Mouse (Mus musculus): Measurements from ENCODE around the gene Arhgap27. TPM values are rescaled to one million over a fixed set of nuclear protein-coding genes. Genes with fewer than 3 reads are reported as not detected.

The Arhgap27 gene
- polyA plus RNA-seq, 1 experiment from 2014 or later, result 4.6 TPM

- no peaks in the 10 kb centered on the region for H3K36me3 ChIP-seq
- 43% methylated on average over 19 of the region's 19 CpGs for WGBS
- no peaks in the 10 kb centered on the region for H3K9me3 ChIP-seq
- H3K27ac ChIP-seq (replicated peaks), result no peak overlapping the region
- H3K27me3 ChIP-seq, result no peaks in the 10 kb centered on the region
- H3K9ac ChIP-seq, result no peak overlapping the region
- no peaks in the 10 kb centered on the region for H3K4me1 ChIP-seq (replicated peaks)
- peak overlapping the region; percentile 17 for H3K4me3 ChIP-seq
- ATAC-seq (ENCODE audit: low FRiP score, low read depth), result no peak
- peak overlapping the region; percentile 45 for H3K4me2 ChIP-seq
Observed at GRCm38 (mm10) chr11:103339414-103340119, 23.9 kb downstream of the Arhgap27 start.

DNA sequence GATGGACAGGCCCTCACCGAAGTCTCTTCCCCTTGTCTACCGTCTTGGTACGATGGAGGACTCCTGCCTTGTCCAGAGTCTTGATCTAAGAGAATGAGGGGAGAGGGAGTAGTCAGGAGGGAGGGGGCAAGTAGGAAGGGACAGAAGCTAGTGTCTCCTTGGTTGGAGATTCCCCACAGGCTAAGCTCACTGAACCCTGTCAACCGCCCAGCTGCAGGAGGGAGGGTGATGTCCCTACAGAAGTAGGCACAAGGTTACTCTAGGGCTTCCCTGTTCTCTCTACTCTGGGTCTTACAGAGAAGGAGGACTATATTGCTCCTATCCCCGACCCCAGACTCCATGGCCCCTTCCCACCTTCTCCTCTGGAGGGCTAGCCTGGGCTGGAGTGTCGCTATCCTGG lies 24.8 kb downstream of the Arhgap27 start:
- Histone ChIP-seq H3K4me3 (no peak overlapping the region), H3K27me3 (peaks cover 6% of the 10 kb centered on the region; the same call in 1 of the 2 replicates), H3K4me1 (replicated peaks) (peaks cover 6% of the 10 kb centered on the region; the same call in 1 of the 2 replicates), H3K9me3 (no peaks in the 10 kb centered on the region), H3K9ac (no peak overlapping the region), H3K36me3 (no peaks in the 10 kb centered on the region), H3K27ac (replicated peaks) (no peak overlapping the region), H3K4me2 (no peak overlapping the region)
- WGBS, result 92% methylated on average over 6 of the region's 6 CpGs
- no peak for ATAC-seq (ENCODE audit: low FRiP score, low read depth)

- Histone ChIP-seq H3K27ac (replicated peaks) (no peak overlapping the region), H3K9ac (no peak overlapping the region), H3K27me3 (peaks cover 7% of the 10 kb centered on the region; the same call in 1 of the 2 replicates), H3K9me3 (no peaks in the 10 kb centered on the region), H3K4me3 (no peak overlapping the region), H3K4me2 (no peak overlapping the region), H3K4me1 (replicated peaks) (peaks cover 12% of the 10 kb centered on the region; the same call in 1 of the 2 replicates), H3K36me3 (no peaks in the 10 kb centered on the region)
- WGBS, result 88% methylated on average over 7 of the region's 7 CpGs
- ATAC-seq (ENCODE audit: low FRiP score, low read depth), result no peak
Observed at GRCm38 (mm10) chr11:103338119-103338518, 25.4 kb downstream of the Arhgap27 start.

DNA sequence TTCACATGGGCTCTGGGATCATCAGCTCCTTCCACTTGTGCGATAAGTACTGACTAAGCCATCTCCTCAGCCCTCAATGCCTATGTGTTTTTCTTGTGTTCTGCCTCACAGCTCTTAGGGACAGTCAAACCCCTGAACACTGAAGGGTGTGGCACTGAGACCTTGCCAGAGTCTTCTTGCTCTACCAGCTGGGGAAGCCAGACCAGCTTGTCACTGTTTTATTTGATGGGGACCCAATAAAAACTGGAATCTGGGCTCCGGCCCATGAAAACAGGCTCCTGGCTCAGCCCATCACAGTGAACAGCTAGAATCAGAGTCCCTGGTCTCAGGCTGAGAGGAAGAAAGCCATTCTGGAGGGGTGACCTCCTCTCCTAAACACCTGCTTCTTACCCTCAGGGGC lies 26.3 kb downstream of the Arhgap27 start:
- no peaks in the 10 kb centered on the region for H3K36me3 ChIP-seq
- H3K4me2 ChIP-seq, result no peak overlapping the region
- H3K9ac ChIP-seq, result no peak overlapping the region
- H3K4me3 ChIP-seq, result no peak overlapping the region
- no peak for ATAC-seq (ENCODE audit: low FRiP score, low read depth)
- WGBS, result 89% methylated on average over 2 of the region's 2 CpGs
- peaks cover 7% of the 10 kb centered on the region; the same call in 1 of the 2 replicates for H3K27me3 ChIP-seq
- no peak overlapping the region for H3K27ac ChIP-seq (replicated peaks)
- H3K9me3 ChIP-seq, result no peaks in the 10 kb centered on the region
- H3K4me1 ChIP-seq (replicated peaks), result peaks cover 17% of the 10 kb centered on the region; the same call in 1 of the 2 replicates

- no peak overlapping the region for H3K27ac ChIP-seq (replicated peaks)
- H3K9ac ChIP-seq, result no peak overlapping the region
- H3K36me3 ChIP-seq, result no peaks in the 10 kb centered on the region
- H3K4me1 ChIP-seq (replicated peaks), result peaks cover 17% of the 10 kb centered on the region; the same call in 1 of the 2 replicates
- WGBS, result 89% methylated on average over 5 of the region's 5 CpGs
- H3K27me3 ChIP-seq, result peaks cover 11% of the 10 kb centered on the region; the same call in 1 of the 2 replicates
- no peak overlapping the region for H3K4me3 ChIP-seq
- H3K9me3 ChIP-seq, result no peaks in the 10 kb centered on the region
- no peak for ATAC-seq (ENCODE audit: low FRiP score, low read depth)
- H3K4me2 ChIP-seq, result no peak overlapping the region
Observed at GRCm38 (mm10) chr11:103335561-103335960, 27.9 kb downstream of the Arhgap27 start.

- no peak overlapping the region for H3K4me2 ChIP-seq
- H3K27me3 ChIP-seq, result peaks cover 11% of the 10 kb centered on the region; the same call in 1 of the 2 replicates
- H3K36me3 ChIP-seq, result no peaks in the 10 kb centered on the region
- no peaks in the 10 kb centered on the region for H3K9me3 ChIP-seq
- no peak overlapping the region for H3K27ac ChIP-seq (replicated peaks)
- WGBS, result 79% methylated on average over 9 of the region's 9 CpGs
- H3K4me3 ChIP-seq, result no peak overlapping the region
- no peak overlapping the region for H3K9ac ChIP-seq
- no peak for ATAC-seq (ENCODE audit: low FRiP score, low read depth)
- peaks cover 17% of the 10 kb centered on the region; the same call in 1 of the 2 replicates for H3K4me1 ChIP-seq (replicated peaks)
Observed at GRCm38 (mm10) chr11:103334925-103335324, 28.6 kb downstream of the Arhgap27 start.

GRCm38 (mm10) chr11:103333719-103334398 lies 29.6 kb downstream of the Arhgap27 start:
- peak overlapping the region; percentile 20 for H3K4me3 ChIP-seq
- no peaks in the 10 kb centered on the region for H3K9me3 ChIP-seq
- ATAC-seq (ENCODE audit: low FRiP score, low read depth), result no peak
- peak overlapping the region; percentile 56 for H3K4me2 ChIP-seq
- peaks cover 11% of the 10 kb centered on the region; the same call in 1 of the 2 replicates for H3K27me3 ChIP-seq
- peaks cover 17% of the 10 kb centered on the region; the same call in 1 of the 2 replicates for H3K4me1 ChIP-seq (replicated peaks)
- no peaks in the 10 kb centered on the region for H3K36me3 ChIP-seq
- 13% methylated on average over 40 of the region's 40 CpGs for WGBS
- no peak overlapping the region for H3K27ac ChIP-seq (replicated peaks)
- H3K9ac ChIP-seq, result peak overlapping the region; percentile 6; the same call in 1 of the 2 replicates

DNA sequence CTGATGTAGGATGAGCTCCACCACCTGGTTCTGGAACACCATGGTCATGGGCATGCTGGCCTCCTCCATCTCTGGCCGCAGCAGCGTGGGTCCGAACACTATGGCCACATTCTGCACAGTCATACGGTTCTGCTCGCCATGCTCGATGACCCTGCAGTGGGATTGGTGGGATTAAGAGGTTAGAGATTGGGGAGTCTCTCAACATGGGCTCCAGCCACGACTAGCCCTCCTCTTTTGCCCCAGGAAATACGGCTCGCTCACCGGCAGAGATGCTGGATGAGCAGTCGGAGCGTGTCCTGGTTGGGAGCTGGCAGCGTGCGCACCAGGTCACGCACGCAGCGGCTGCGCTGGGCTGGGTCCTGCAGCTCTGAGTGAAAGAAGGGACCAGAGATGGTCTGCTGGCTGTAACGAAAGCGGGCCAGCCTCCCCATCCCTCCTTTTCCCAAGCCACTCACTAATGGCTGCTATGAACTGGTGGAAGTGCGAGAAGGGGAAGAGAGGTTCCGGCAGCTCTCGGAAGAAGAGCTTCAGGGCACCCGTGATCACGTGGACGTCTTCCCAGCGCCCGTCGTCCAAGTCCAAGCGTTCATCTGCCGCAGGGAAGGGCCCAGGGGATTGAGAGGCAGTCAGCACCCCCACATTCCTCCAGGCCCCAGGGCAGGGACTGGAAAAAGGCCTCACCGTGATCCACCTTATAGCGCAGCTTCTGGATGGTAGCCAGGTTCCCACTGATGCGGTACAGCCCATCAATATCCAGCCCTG lies 30.4 kb downstream of the Arhgap27 start:
- H3K4me2 ChIP-seq, result peak overlapping the region; percentile 56
- 24% methylated on average over 34 of the region's 34 CpGs for WGBS
- no peaks in the 10 kb centered on the region for H3K9me3 ChIP-seq
- peak overlapping the region; percentile 24; the same call in 1 of the 2 replicates for H3K9ac ChIP-seq
- H3K4me3 ChIP-seq, result peak overlapping the region; percentile 20
- H3K36me3 ChIP-seq, result no peaks in the 10 kb centered on the region
- H3K4me1 ChIP-seq (replicated peaks), result peaks cover 17% of the 10 kb centered on the region; the same call in 1 of the 2 replicates
- H3K27ac ChIP-seq (replicated peaks), result peak overlapping the region; percentile 22
- peak; percentile 9; the same call in 1 of the 2 replicates for ATAC-seq (ENCODE audit: low FRiP score, low read depth)
- H3K27me3 ChIP-seq, result peaks cover 11% of the 10 kb centered on the region; the same call in 1 of the 2 replicates

DNA sequence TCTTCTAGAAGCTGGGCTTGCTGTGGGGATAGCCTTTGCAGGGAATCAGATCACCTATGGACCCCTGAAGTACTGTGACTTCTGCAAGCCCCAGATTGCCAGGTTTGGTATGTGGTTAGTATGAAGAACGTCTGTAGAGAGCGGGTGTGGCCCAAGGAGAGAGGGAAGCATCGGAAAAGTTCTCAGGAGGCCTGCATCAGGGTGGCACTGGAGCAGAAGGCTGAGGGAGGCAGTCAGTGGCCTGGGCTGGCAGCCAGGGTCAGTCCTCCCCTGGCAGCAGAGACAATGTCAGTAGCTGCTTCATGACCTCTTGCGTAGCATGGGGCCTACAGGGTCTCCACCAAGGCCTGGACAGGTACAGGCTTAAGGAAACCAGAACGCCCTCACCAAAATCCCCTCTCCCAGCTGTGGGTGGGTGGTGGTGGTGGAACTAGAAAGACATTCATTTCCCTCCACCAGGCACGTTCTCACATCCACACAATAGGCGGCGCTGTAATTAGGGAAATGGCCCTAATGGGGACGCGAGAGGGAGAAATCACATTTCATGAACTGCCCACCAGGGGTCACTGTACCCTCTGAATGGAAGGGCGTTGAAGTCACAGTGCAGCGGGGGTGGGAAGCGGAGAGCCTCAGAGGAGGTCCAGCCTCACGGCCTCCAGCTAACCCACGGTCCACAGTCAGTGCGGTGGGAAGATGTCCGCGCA lies 31.2 kb downstream of the Arhgap27 start:
- peak; percentile 60 for ATAC-seq (ENCODE audit: low FRiP score, low read depth)
- peak overlapping the region; percentile 20 for H3K4me3 ChIP-seq
- H3K4me2 ChIP-seq, result peak overlapping the region; percentile 56
- H3K4me1 ChIP-seq (replicated peaks), result peaks cover 17% of the 10 kb centered on the region; the same call in 1 of the 2 replicates
- no peaks in the 10 kb centered on the region for H3K9me3 ChIP-seq
- WGBS, result 27% methylated on average over 18 of the region's 18 CpGs
- H3K9ac ChIP-seq, result peak overlapping the region; percentile 24; the same call in 1 of the 2 replicates
- H3K36me3 ChIP-seq, result no peaks in the 10 kb centered on the region
- peaks cover 11% of the 10 kb centered on the region; the same call in 1 of the 2 replicates for H3K27me3 ChIP-seq
- peak overlapping the region; percentile 22; the same call in 1 of the 2 replicates for H3K27ac ChIP-seq (replicated peaks)

DNA sequence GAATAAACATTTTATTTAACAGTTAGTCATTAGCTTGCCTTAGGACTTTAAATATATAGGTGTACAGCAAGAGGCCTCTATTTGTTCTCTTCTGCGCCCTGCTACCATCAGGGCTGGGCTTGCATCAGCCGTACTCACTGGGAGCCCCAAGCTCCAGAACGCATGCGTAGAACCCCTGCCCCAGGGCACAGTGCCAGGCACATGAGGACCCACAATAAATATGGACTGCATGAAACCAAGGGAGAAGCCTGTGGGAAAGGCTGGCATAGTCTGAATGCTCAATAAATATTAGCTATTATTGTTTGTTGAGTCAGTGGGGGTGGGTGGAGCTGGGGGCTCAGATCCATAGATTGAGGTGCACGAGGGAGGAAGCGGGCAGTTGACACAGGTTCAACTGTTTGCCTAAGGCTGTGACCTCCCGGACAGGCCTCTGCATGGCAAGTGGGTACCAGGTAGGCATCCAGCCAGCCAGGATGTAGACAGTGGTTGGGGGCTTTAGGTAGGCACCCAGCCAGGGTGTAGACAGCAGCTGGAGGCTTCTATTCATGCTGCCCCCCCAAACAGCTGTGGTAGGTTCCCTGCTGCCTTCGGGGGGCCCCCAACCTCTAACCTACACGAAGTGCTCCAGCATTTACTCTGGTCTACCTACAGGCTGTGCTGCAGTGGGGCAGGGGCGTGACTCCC lies 31.8 kb downstream of the Arhgap27 start:
- H3K9ac ChIP-seq, result no peak overlapping the region
- H3K36me3 ChIP-seq, result no peaks in the 10 kb centered on the region
- WGBS, result 92% methylated on average over 10 of the region's 10 CpGs

More for the DNA sequence above, 31.8 kb downstream of the Arhgap27 start:
- H3K27ac ChIP-seq (replicated peaks), result no peak overlapping the region
- no peak overlapping the region for H3K4me3 ChIP-seq
- peaks cover 17% of the 10 kb centered on the region; the same call in 1 of the 2 replicates for H3K4me1 ChIP-seq (replicated peaks)
- H3K27me3 ChIP-seq, result peaks cover 11% of the 10 kb centered on the region; the same call in 1 of the 2 replicates
- H3K4me2 ChIP-seq, result no peak overlapping the region
- H3K9me3 ChIP-seq, result no peaks in the 10 kb centered on the region
- no peak for ATAC-seq (ENCODE audit: low FRiP score, low read depth)
